Mouse (Mus musculus): ENCODE data around the gene Usp49.

Gene Usp49

DNA sequence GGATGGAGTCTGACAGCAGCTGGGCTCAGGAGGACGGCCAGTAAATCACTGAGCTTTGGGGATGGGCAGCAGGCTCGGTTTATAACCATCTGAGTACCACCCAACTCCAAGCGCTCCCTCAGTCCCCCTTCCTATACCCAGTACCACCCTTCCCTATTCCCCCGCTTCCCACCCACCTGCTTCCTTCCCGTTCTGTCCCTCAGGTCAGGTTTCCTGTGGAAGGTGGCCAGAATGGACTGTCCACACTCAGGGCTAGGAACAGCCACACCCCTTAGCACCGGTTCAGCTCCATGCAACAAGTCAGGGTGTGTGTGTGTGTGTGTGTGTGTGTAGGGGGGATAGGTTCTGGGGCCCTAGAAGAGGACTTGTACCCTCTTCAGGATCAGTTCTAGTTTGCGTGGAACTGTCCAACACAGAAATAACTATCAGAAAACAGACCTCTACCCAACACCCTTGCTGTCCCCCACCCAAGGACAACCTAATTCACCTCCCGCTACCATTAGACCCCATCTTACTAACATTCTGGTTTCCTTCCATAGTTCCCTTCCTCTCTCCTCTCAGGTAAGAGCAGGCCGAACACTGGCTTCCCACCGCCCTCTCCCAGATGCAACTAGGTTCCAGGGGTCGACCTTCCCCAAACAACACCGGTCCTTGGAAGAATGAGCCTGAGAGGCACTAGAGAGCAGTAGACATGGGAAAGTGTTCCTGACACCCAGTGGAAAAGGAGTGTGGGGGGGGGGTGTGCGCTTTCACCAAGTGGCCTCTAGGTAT lies 63.4 kb downstream of the Usp49 start:
- DNase-seq (ENCODE audit: low read depth, low spot score): no peak

DNA sequence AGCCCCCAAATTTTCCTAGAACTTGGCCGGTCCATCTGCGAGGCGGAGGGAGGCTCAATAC lies 63.8 kb downstream of the Usp49 start, which contains the start of gene Gm21981:
Gene Gm21981, minus strand, starts transcription at position 14 of the 61 bp plus-strand sequence.
- DNase-seq (ENCODE audit: low read depth, low spot score): no peak

DNA sequence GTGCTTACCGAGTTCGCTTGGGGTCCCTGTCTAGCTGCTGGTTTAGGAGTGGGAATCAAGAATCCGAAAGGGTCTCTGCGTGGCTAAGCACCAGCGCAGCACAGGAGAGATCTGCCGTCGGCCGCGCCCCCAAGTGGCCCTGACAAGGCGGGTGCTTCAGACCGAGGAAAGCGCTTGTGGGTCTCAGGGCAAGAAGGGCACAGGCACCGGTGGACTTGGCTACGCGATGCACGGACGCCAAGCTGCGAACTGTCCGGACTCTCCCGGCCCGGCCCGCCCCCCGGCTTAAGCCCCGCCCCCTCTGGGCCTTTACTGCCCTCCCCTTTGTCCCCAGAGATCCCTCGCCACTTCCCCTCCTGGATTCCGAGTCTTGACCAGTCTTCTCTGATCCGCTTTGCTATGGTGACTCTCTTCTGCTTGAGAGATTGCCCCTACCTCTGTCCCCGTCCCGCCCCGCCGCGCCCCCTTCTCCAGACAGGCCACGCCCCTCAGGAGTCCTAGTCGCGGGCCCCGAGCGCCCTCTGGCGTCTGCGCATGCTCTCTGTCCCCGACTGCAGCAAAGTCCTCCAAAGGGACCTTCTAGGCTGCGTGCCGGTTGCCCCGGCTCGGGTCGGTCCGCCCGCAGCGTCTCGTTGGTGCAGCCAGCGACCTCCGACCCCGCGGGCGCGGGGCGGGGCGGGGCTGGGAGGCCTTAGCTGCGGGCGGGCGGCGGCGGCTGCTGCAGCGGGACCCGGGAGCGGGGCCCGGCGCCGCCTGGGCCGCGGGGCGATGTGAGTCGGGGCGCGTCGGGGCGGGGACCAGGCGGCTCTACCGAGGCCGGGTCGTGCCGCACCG lies 64.2 kb downstream of the Usp49 start, which contains the start of gene Prickle4:
Gene Prickle4, minus strand, starts transcription at position 234 of the 834 bp plus-strand sequence.
- peak; percentile 92 for DNase-seq (ENCODE audit: low read depth, low spot score)

GRCm38 (mm10) chr17:47695337-47695710 lies 64.8 kb downstream of the Usp49 start:
- DNase-seq (ENCODE audit: low read depth, low spot score): peak; percentile 38

DNA sequence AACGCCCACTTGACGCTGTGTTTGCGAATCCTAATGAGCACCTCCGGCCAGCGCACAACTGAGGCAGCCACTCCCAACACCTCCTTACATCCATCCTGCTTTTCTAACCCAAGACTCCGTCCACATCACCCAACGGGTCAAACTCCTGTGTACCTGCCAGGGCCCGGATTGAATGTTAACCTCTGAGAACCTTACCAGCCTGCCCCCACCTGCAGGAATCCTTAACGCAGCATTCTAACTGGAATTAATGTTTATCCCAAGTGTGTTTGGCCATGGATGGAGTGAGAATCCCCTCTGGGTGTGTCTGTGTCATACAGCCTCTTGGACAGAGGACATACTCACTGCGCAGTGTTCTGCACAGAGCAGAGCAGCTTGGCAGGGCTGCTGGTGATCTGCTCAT lies 67.7 kb downstream of the Usp49 start:
- no peak for DNase-seq (ENCODE audit: low read depth, low spot score)

DNA sequence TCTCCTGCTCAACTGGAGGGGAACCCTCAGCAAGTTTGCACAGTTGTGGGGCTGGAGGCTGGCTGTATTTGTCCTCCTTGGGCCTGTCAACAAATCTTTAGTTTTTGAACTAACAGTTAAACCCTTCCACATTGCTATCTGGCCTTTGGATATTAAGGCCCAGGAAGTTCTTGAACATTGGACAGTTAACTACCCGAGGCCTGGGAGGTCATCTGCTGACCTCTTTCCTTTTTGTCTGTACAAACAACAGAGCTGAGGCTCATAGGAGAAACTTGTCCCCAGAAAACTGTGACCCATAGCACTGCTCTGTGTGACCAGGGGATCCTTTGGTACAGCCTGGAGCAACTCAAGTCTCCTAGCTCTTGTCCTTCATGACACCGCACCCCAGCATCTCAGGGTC lies 68.6 kb downstream of the Usp49 start:
- no peak for DNase-seq (ENCODE audit: low read depth, low spot score)

DNA sequence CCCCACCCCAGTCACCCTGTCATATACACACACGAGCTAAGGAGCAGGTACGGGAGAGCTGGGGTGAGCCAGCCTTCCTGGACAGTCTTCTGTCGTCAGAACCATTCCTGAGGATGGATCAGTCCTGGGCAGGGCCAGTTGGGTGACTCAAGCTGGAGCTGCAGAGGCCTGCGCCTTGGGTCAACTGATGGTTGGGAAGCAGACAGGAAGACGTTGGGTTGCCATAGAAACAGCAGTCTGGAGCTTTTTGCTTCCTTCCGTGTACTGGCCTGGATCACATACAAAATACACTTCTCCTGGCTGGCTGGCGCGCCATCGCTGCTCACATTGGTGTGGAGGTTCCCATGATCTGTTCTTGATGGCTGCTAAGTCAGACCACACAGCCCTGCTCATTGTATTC lies 71.3 kb downstream of the Usp49 start:
- no peak for DNase-seq (ENCODE audit: low read depth, low spot score)

- no peak for DNase-seq (ENCODE audit: low read depth, low spot score)
Observed at GRCm38 (mm10) chr17:47702548-47703345, 72.3 kb downstream of the Usp49 start.

GRCm38 (mm10) chr17:47703556-47703955 lies 73.1 kb downstream of the Usp49 start:
- DNase-seq (ENCODE audit: low read depth, low spot score): no peak

- no peak for DNase-seq (ENCODE audit: low read depth, low spot score)
Observed at GRCm38 (mm10) chr17:47704692-47705091, 74.2 kb downstream of the Usp49 start.

- no peak for DNase-seq (ENCODE audit: low read depth, low spot score)
Observed at GRCm38 (mm10) chr17:47706196-47706595, 75.7 kb downstream of the Usp49 start.

DNA sequence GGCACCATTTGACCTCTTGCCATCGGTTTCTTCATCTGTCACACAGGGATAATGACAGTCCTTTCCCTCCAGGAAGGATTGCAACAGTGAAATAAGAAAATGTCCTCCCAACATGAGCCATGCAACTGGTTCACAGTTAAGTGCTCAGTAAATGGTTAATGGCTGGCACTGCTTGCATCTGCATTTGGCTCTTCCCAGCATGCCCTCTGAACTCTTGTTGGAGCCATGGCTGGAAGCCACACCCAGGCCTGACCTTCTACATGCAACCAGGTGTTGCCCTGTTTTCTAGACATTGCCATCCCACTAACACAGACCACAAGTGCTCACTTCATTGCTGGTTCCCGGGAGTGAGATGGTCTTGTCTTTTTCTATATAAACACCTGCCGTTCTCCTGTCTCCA lies 77.5 kb downstream of the Usp49 start:
- no peak for DNase-seq (ENCODE audit: low read depth, low spot score)

GRCm38 (mm10) chr17:47708972-47709371 lies 78.5 kb downstream of the Usp49 start:
- DNase-seq (ENCODE audit: low read depth, low spot score): no peak

GRCm38 (mm10) chr17:47710036-47710435 lies 79.5 kb downstream of the Usp49 start:
- DNase-seq (ENCODE audit: low read depth, low spot score): no peak

- DNase-seq (ENCODE audit: low read depth, low spot score): no peak
Observed at GRCm38 (mm10) chr17:47711883-47712282, 81.4 kb downstream of the Usp49 start.

DNA sequence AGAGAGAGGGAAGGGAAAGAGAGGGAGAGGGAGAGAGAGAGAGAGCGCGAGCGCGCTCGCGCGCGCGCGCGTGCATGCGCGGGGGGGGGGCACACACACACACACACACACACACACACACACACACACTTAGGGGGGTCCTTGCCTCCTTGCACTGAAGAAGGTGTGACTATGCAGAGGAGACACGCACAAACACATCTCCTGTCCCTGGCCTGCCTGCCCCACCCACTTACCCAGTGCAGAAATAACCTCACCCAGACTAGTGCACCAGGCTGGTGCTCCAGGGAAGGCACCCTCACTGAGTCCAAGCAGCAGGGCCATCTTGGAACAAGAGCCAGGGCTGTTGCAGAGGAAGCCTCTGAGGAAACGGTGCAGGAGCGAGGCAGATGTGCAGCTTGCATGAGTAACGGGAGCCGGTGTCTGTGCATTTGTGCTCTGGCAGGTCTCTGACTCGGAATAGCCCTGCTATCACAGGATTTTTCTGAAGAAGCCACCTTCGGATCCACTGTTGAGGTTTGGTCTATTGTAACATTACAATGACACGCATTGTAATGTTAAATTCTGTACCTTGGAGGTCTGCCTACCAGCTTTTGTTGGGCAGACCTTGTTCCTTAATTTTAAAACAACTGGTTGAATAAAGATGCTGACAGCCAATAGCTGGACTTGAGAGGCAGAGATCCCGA lies 82.5 kb downstream of the Usp49 start:
- no peak for DNase-seq (ENCODE audit: low read depth, low spot score)

- DNase-seq (ENCODE audit: low read depth, low spot score): no peak
Observed at GRCm38 (mm10) chr17:47715037-47715436, 84.5 kb downstream of the Usp49 start.

DNA sequence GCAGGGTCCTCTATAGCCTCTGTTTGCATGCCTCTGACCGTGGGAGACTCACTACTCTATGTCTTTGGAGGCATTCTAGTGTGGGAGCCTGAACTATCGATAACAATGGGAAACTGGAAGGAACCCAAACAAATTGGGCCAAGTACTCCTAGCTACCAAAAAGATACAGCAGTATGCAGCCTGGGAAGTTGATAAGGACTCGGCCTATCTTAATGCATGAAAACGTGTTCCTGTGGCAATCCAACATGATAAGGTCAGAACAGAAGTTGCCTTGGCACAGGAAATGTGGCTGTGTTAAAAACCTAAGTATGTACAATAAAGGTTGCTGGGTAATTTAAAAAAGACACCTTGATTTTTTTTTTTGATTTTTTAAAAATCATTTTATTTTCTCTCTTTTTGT lies 90.7 kb downstream of the Usp49 start:
- no peak for DNase-seq (ENCODE audit: low read depth, low spot score)

DNA sequence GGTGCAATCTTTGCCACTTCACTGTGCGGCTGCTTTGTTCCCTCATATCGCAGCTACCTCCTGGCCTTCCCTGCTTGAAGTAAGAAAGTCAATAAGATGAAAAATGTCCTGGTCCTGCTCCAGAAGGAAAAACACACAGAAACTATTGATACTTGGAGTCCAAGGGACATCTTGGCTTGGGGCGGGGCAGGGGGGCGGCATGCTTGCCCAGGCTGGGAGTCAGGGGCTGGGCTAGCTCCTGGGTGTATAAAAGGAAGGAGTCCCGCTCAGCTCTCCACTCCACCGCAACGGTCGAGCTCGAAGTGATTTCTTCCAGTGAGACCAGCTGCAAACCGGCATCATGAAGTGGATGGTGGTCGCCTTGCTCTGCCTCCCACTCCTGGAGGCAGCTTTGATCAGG lies 96.1 kb downstream of the Usp49 start, which contains the start of gene Pgc:
Gene Pgc, plus strand, starts transcription at position 277 of the 400 bp plus-strand sequence.
- DNase-seq (ENCODE audit: low read depth, low spot score): no peak

GRCm38 (mm10) chr17:47730633-47731575 lies 100.4 kb downstream of the Usp49 start:
- no peak for DNase-seq (ENCODE audit: low read depth, low spot score)

Data from 3T3-L1 (cell line).